Mouse (Mus musculus): ENCODE results near the gene B3galt5. TPM values are rescaled to one million over a fixed set of nuclear protein-coding genes. Genes with fewer than 3 reads are reported as not detected.
A peak's percentile ranks its signal among the peaks of the same experiment; 100 is the strongest.

B3galt5 gene
- polyA plus RNA-seq (2016; fragmentation: Nextera tagmentation; extraction: Ambion mirVana), result 0.37 and 0.65 TPM in 2 replicates

DNA sequence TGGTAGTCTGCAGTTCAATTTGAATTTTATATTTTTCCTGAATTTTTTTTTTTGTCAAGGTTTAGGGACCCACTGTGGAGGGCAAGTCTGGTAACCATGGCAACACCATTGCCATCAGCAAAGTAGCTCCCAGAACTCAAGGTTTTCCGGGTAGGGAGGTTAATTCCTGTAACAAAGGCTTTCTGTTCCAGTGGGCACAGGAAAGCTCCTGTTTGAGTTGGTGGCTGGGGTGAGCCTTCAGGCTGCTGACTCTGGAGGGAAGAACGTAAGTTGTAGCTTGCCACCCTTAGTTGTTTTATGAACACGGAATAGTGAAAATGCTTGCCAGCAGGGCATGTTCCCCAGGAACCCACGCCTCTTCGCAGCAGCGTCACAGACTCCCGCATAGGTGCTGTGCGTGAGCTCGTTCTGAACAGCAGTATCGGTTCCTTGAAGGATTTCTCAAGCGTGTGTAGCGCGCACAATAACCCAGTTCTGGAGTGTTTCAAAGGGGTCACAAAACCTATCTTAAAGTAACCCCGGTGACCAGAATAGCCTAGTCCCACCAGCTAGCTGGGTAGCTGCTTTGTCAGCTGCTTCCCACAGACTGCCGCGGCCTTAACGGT lies at the start of gene B3galt5:
TSS of gene B3galt5 (plus strand) at position 436 of the 605 bp plus-strand sequence.
- no peak for DNase-seq (ENCODE audit: low spot score)
- H3K4me1 ChIP-seq, result peaks cover 10% of the 10 kb centered on the region
- no peaks in the 10 kb centered on the region for H3K9me3 ChIP-seq (replicated peaks)
- peak within 1 kb of the TSS; percentile 67 for H3K27ac ChIP-seq (replicated peaks)
- H3K4me3 ChIP-seq, result no peak within 1 kb of the TSS
- H3K36me3 ChIP-seq, result no peaks in the 10 kb centered on the region
- WGBS, result 74% methylated on average over 17 of the region's 17 CpGs
- H3K27me3 ChIP-seq (ENCODE audit: low read depth, poor library complexity, severe bottlenecking), result no peaks in the 10 kb centered on the region

DNA sequence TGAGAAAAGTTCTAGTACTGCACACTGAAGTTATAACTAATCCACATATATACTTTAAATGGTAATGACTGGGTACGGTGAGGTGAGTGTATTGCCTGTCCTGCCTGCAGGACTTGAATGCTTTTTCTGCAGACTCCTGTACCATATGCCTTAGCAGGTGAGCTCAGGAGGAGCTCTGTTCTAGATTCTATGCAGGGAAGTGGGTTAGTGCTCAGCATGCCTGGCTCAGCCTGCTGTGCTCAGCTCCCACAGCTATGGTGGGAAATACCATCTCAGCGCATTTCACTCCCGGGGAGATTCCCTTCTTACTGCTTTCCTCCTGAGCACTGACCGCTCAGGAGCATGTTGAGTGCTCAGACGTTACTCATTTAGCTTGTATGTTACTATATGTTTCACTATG lies 48.0 kb upstream of the B3galt5 start:
- Histone ChIP-seq H3K4me3 (no peak overlapping the region), H3K9me3 (replicated peaks) (peaks cover 6% of the 10 kb centered on the region; the same call in 1 of the 2 replicates), H3K27ac (replicated peaks) (no peak overlapping the region), H3K36me3 (peaks cover 4% of the 10 kb centered on the region; the same call in 1 of the 2 replicates), H3K27me3 (ENCODE audit: low read depth, poor library complexity, severe bottlenecking) (peaks cover 16% of the 10 kb centered on the region), H3K4me1 (peaks cover 13% of the 10 kb centered on the region)
- WGBS, result 88% methylated on average over 5 of the region's 5 CpGs
- DNase-seq (ENCODE audit: low spot score), result no peak

DNA sequence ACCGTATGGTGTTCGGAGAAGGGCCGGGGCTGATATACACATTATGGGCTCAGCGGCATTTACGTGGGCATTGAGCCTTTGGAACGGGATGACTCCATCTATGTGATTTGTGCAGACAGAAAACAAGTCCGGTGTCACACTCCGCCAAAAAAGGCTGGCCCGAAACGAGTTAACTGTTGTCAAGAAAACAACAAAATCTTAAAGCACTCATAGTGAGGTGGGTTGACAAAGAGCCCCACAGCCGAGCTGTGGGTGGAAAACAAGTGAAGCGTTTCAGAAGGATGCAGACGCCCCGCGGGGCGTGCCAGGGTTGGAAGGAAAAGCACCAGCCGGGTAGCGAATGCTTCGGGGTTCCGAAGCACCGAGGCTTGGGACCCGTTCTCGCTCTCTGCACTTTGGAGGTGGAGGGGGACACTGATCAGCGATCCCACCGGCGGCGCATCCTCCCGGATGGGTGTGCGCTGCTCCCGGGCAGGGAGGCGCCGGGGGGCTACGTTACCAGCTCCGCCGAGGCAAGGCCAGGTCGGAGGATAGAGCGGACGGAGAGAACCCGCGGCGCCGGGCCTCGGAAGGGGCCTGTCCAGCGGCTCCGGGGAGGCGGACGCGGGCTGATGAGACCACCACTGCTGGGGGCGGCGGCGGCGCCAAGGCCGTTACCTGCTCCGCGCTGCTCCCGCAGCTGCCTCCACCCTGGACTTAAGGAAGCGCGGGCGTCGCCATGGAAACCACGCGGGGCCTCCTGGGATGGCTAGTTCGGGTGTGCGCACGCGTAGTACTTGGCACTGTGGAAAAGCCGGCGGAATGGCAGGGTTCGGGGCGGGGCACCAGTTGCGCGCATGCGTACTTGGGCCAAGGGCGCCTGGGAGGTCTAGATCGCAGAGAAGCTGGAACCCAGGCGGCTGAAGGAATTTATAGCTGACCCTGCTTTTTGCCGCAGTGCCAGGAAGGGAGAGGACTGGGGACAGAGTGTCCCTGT lies 43.8 kb upstream of the B3galt5 start, which contains the start of gene Lca5l:
TSS of gene Lca5l (minus strand) at position 741 of the 976 bp plus-strand sequence.
- Histone ChIP-seq H3K4me1 (peaks cover 14% of the 10 kb centered on the region), H3K4me3 (peak within 1 kb of the TSS; percentile 95), H3K27ac (replicated peaks) (peak within 1 kb of the TSS; percentile 89), H3K27me3 (ENCODE audit: low read depth, poor library complexity, severe bottlenecking) (peaks cover 16% of the 10 kb centered on the region), H3K9me3 (replicated peaks) (no peaks in the 10 kb centered on the region), H3K36me3 (no peaks in the 10 kb centered on the region)
- 1% methylated on average over 77 of the region's 77 CpGs for WGBS
- peak; percentile 100 for DNase-seq (ENCODE audit: low spot score)

DNA sequence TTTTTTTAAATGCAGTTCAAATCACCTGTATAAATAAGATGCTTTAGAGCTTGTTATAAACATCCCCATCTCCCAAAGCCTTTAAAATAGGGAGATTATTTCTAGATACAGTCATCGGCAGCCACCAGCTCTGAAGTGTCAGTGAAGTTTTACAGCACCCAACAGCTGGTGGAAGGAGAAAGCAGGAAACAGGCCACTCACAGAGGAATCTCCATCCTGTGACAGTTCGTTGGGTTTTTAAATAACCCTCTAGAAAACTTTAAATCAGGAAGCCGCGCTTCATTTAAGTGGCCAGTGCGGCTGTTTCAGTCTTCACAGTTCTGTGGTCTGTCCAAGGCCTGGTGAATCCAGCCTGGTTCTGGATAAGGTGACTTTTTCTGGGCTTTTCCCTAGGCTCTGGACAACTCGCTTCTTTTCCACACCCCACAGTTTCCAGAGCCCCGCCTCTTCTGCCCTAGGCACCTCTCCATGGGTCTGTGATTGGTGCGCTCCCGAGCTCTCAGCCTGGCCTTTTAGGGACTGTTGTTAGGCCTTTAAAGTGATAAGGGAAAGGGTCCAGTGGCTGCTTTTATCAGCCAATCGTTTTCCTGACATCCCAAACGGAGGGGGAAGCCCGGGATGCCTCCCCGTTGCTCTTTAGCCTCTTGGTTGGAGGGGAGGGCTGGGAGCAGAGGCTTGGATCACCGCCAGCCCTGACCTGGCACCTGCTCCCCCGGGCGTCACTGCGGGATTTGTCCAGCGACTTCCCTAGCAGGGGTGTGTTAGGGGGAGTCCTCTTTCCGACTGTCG lies 35.5 kb upstream of the B3galt5 start, which contains the start of gene Sh3bgr:
TSS of gene Sh3bgr (plus strand) at position 538 of the 789 bp plus-strand sequence.
- peak; percentile 63 for DNase-seq (ENCODE audit: low spot score)
- Histone ChIP-seq H3K4me1 (peaks cover 12% of the 10 kb centered on the region), H3K27ac (replicated peaks) (peak within 1 kb of the TSS; percentile 78), H3K9me3 (replicated peaks) (no peaks in the 10 kb centered on the region), H3K4me3 (peak within 1 kb of the TSS; percentile 51), H3K36me3 (no peaks in the 10 kb centered on the region), H3K27me3 (ENCODE audit: low read depth, poor library complexity, severe bottlenecking) (0 out of 2 replicates have a peak, but pooled peaks cover 5% of the 10 kb centered on the region)
- 10% methylated on average over 20 of the region's 20 CpGs for WGBS

DNA sequence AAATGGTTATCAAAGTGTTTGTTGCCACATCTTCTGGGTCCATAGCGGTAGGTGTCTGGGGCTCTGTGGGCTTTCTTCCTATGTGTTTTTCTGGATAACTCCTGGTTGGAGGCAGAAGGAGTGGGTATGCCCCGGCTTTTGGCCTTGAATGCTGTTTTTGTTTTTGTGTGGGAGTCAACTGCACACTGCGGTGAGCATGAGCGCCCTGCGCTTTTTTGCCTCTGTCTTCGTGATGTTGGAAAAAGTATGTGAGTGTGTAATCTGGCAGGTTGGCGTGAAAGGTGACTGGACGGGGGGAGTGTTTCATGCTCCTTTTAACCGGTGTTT lies 34.9 kb upstream of the B3galt5 start:
- H3K27ac ChIP-seq (replicated peaks), result peak overlapping the region; percentile 78; the same call in 1 of the 2 replicates
- H3K36me3 ChIP-seq, result no peaks in the 10 kb centered on the region
- peak overlapping the region; percentile 51 for H3K4me3 ChIP-seq
- WGBS, result 45% methylated on average over 9 of the region's 9 CpGs
- H3K9me3 ChIP-seq (replicated peaks), result no peaks in the 10 kb centered on the region
- H3K27me3 ChIP-seq (ENCODE audit: low read depth, poor library complexity, severe bottlenecking), result 0 out of 2 replicates have a peak, but pooled peaks cover 5% of the 10 kb centered on the region
- no peak for DNase-seq (ENCODE audit: low spot score)
- peaks cover 12% of the 10 kb centered on the region for H3K4me1 ChIP-seq

DNA sequence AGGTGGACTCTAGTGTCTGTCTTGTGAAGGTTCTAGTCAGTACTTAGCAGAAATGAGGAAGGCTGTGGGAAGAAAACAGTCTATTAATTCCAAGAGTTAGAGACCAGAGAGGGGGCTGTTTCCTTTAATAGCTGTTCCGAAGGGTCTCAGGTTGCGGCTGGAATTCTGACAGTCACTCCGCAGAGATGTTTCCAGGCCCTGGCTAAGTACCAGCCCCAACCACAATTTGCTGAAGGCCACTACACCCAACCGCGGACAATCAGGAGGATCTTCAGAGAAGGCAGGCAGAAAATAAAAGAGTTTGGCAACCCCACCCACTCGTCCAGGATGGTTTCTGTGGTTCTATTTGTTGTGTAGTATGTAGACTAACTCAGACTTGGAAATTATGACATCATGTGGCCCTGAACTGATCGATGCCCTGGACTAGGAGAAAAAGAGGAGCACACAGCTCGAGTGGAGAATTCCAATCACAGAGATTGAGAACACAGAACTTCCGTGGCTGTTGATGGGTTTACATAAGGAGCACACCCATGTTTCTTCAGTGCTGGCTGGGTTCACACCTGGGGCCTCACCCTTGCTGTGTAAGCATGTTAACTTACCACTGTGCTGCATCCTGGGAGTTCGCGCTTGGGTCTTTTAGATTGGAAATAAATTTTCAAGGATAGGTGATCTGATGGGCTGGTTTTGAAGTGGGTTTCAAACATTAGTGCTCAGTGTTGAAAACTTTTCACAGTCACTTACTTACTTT lies 33.9 kb upstream of the B3galt5 start:
- 84% methylated on average over 11 of the region's 11 CpGs for whole genome bisulfite sequencing
- peaks cover 12% of the 10 kb centered on the region for H3K4me1 ChIP-seq

DNA sequence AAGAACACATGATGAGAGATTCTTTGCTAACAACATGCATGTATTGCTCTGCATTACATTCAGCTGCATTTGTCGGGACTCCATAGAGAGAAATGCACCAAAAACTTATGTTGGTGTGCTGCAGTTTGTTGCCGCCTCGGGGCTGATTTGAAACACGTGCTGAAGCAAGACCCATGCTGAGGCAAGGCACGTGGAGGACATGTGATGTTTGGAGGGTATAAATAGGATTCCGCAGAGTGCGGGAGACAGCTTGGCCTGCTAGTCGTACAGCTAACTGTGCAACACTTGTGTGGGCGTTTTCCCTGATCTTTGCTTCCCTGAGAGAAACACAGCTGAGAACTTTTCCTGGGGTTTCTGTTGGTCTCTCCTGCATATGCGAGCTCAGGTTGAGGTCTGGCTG lies 25.8 kb upstream of the B3galt5 start:
- Histone ChIP-seq H3K27ac (replicated peaks) (no peak overlapping the region), H3K36me3 (no peaks in the 10 kb centered on the region), H3K9me3 (replicated peaks) (no peaks in the 10 kb centered on the region), H3K4me3 (no peak overlapping the region), H3K4me1 (no peaks in the 10 kb centered on the region), H3K27me3 (ENCODE audit: low read depth, poor library complexity, severe bottlenecking) (no peaks in the 10 kb centered on the region)
- 84% methylated on average over 10 of the region's 10 CpGs for WGBS
- DNase-seq (ENCODE audit: low spot score), result no peak

More for the DNA sequence above, 33.9 kb upstream of the B3galt5 start:
- no peak for DNase-seq (ENCODE audit: low spot score)
- Histone ChIP-seq H3K27ac (replicated peaks) (no peak overlapping the region), H3K36me3 (no peaks in the 10 kb centered on the region), H3K4me3 (no peak overlapping the region), H3K27me3 (ENCODE audit: low read depth, poor library complexity, severe bottlenecking) (0 out of 2 replicates have a peak, but pooled peaks cover 5% of the 10 kb centered on the region), H3K9me3 (replicated peaks) (no peaks in the 10 kb centered on the region)

DNA sequence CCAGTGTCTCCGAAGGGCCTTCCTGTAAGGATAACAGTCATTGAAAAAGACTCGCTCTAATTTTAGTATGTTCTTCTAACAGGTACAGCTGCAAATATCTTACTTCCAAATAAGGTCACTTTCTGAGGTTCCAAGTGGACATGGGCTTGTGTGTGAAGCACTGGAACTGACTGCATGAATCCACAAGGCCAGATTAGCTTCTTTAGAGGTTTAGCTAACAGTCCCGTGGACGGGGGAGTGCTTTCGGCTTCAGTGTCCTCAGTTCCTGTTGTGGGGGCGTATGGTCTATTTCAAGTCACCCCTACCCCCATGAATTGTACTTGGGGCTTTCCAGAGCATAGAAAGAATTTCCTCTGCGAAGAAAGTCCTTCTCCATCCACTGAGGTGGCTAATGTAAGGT lies 24.7 kb upstream of the B3galt5 start:
- no peaks in the 10 kb centered on the region for H3K36me3 ChIP-seq
- H3K27me3 ChIP-seq (ENCODE audit: low read depth, poor library complexity, severe bottlenecking), result no peaks in the 10 kb centered on the region
- no peak overlapping the region for H3K27ac ChIP-seq (replicated peaks)
- no peak overlapping the region for H3K4me3 ChIP-seq
- WGBS, result 87% methylated on average over 7 of the region's 7 CpGs
- no peaks in the 10 kb centered on the region for H3K9me3 ChIP-seq (replicated peaks)
- no peak for DNase-seq (ENCODE audit: low spot score)
- H3K4me1 ChIP-seq, result no peaks in the 10 kb centered on the region

DNA sequence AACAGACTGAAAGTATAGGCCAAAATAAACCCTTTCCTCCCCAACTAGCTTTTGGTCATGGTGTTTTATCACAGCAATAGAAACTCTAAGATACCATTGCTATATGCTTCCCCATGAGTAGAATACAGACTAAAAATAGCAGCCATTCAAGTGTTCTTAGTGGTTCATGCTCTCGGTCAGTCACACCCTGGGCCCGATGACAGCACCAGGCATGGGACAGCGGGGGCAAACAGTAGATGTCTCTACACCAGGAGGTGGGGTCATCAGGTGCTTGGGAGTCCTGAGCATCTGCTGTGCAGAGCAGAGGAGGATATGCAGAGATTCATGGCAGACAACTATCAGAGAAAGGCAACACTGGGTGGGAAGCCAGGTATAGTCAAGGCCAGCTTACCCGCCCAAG lies 22.6 kb upstream of the B3galt5 start:
- DNase-seq (ENCODE audit: low spot score), result no peak
- 93% methylated on average over 4 of the region's 4 CpGs for WGBS
- H3K27ac ChIP-seq (replicated peaks), result no peak overlapping the region
- no peaks in the 10 kb centered on the region for H3K36me3 ChIP-seq
- H3K27me3 ChIP-seq (ENCODE audit: low read depth, poor library complexity, severe bottlenecking), result no peaks in the 10 kb centered on the region
- no peaks in the 10 kb centered on the region for H3K4me1 ChIP-seq
- H3K4me3 ChIP-seq, result no peak overlapping the region
- H3K9me3 ChIP-seq (replicated peaks), result no peaks in the 10 kb centered on the region

DNA sequence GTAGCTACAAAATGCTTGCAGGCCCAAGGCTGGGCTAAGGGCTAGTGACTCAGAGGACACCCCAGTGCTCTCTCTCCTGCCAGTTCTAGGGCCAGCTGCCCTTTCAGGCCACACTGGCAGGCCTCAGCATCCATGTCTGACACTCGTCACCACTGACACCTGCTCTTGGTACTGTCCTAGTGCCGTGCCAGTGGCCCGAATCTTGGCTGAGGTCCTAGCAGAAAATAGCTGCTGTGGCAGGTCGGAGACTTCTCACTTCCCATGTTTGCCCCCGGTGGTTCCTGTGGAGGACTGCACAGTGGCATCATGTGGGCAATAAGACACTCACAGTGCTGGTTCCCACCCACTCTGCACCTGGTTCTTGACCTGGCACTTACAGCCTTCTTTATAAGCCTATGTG lies 14.1 kb upstream of the B3galt5 start:
- WGBS, result 84% methylated on average over 5 of the region's 5 CpGs
- no peaks in the 10 kb centered on the region for H3K9me3 ChIP-seq (replicated peaks)
- no peak for DNase-seq (ENCODE audit: low spot score)
- H3K27ac ChIP-seq (replicated peaks), result no peak overlapping the region
- no peaks in the 10 kb centered on the region for H3K4me1 ChIP-seq
- H3K27me3 ChIP-seq (ENCODE audit: low read depth, poor library complexity, severe bottlenecking), result no peaks in the 10 kb centered on the region
- H3K36me3 ChIP-seq, result no peaks in the 10 kb centered on the region
- H3K4me3 ChIP-seq, result no peak overlapping the region

DNA sequence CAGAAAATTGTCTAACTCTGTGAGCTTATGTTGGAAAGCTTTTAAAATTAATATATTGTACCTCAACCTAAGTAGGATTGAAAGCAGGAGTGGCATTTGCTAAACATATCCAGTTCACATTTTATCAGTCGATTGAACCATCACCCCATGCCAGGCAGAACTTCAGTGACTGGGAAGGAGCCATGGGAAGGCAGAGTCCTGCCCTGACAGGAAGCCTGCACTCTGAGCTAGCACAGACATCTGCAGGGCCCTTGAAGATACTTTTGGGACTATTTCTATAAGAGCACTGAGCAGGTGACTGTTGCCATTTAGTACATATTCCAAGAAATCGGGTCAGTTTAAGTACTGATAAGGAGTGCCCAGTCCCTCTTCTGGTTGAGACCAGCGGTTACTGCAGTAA lies 13.6 kb upstream of the B3galt5 start:
- H3K27ac ChIP-seq (replicated peaks), result no peak overlapping the region
- no peak for DNase-seq (ENCODE audit: low spot score)
- WGBS, result 85% methylated on average over 3 of the region's 3 CpGs

DNA sequence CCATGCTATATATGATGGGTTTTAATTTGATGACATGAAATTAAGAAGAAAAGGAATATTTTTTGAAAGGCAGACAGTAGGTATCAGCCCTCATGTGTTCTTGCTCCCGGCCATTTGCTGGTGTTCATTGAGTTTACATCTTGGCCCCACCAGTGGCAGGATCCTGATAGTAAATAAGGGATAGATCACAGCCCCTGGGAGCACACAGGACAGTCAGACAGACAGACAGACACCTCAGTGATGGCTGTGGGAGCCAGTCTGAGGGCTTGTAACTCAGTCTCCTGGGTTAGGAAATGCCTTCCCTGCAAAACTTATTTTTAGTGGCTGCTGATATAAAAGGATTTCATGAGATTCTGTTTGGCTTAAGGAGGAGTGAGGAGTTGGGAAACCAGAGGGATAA lies 13.1 kb upstream of the B3galt5 start:
- 83% methylated on average over 1 of the region's 1 CpGs for WGBS
- no peaks in the 10 kb centered on the region for H3K27me3 ChIP-seq (ENCODE audit: low read depth, poor library complexity, severe bottlenecking)

More for the DNA sequence above, 13.6 kb upstream of the B3galt5 start:
- no peaks in the 10 kb centered on the region for H3K36me3 ChIP-seq
- H3K4me3 ChIP-seq, result no peak overlapping the region
- H3K4me1 ChIP-seq, result no peaks in the 10 kb centered on the region
- no peaks in the 10 kb centered on the region for H3K27me3 ChIP-seq (ENCODE audit: low read depth, poor library complexity, severe bottlenecking)
- no peaks in the 10 kb centered on the region for H3K9me3 ChIP-seq (replicated peaks)

More for the DNA sequence above, 13.1 kb upstream of the B3galt5 start:
- Histone ChIP-seq H3K4me1 (no peaks in the 10 kb centered on the region), H3K9me3 (replicated peaks) (no peaks in the 10 kb centered on the region), H3K36me3 (no peaks in the 10 kb centered on the region), H3K4me3 (no peak overlapping the region), H3K27ac (replicated peaks) (no peak overlapping the region)
- no peak for DNase-seq (ENCODE audit: low spot score)

All from midbrain, embryonic 10.5 days (tissue).